Mouse (Mus musculus) adrenal gland, postnatal 14 days (tissue): ENCODE data around the gene Macrod1. TPM values are rescaled to one million over a fixed set of nuclear protein-coding genes. Genes with fewer than 3 reads are reported as not detected.

Experiments used
- DNase-seq: peaks from one replicate; pipeline ENCODE4 v3.0.0; 2021; ENCODE audit warnings: mixed read lengths
- total RNA-seq: library from RNA; stranded (reverse); gene quantifications from 2 replicates; pipeline ENCODE4 v1.2.3, GENCODE M21; 2021

The Macrod1 gene
- total RNA-seq, 1 experiment from 2014 or later: 118 TPM

GRCm38 (mm10) chr19:7197445-7197844 lies 140.8 kb downstream of the Macrod1 start:
- DNase-seq: no peak

DNA sequence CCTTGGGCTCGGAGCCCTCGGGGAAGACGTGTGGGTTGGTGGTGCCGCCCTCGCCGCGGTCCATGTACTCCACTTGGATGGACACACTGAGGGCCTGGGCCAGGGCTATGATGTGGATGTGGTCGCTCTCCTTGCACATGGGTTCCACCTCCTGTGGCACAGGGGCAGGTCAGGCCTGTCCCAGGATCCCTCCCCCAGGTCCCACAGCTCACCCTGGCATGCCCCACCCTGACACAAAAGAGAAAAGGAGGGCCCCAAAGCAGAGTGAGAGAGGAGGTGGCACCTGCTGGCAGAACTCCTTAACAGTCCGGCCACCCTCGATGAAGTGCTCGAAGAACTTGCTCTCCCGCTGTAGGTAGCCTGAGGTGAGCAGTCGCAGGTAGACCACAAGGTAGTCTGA lies 142.5 kb downstream of the Macrod1 start:
- DNase-seq: no peak

DNA sequence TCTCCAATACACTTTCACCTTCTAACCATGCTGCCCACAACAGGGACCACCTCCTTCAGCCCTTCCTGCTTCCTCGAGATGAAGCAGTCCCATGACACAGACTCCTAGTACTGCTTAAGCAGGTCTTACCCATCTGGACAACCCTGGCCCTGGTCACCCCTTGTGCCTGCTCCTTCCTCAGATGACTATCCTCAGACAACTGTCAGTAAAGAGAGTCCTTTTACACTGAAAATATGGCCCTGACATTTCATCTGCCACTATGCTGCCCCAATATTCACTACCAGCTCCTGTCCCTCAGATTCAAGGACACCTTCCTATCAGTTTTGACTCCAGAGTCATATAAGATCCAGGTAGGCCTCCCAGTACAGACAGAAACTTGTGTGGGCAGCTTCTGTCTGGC lies 143.8 kb downstream of the Macrod1 start:
- DNase-seq: no peak

DNA sequence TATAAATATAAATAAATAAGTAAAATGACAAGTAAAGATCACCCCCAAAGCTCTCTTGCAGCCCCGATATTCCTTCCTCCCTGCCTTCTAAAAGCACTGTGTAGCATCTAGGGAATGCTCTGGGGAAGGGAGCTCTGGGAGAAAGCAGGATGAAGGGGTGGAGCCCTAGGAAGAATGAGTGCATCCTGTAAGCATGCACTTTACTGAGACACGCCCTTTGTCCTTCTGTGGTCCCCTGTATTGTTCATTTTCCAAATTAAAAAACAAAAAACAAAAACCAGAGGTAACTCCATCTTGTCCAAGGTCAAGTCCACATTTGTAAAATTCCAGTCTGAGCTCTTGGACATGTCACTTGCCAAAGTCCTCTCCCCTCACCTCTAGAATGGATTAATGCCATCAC lies 148.3 kb downstream of the Macrod1 start:
- DNase-seq: no peak

DNA sequence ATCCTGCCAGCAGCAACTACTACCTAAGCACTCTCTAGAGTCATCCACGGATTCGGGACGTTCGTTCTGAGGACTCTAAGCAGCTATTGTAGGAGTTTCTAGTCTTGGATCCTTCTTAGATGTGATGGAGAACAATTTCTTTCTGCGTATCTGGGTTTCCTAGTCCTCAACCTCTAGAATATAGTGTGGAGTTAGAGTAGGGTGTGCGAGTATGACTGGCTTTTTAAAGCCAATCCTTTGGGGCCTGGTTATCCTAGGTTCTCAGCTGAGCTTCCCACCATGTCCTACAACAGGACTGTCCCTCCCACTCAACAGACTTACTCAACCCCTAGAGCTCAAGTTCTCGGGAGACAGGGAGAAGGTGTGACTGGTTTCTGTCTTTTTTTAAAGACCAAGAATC lies 148.7 kb downstream of the Macrod1 start:
- no peak for DNase-seq

GRCm38 (mm10) chr19:7205753-7206736 lies 149.4 kb downstream of the Macrod1 start, which contains the start of gene Otub1:
Gene Otub1, minus strand, starts transcription at chr19:7206316.
- DNase-seq: peak; percentile 97

DNA sequence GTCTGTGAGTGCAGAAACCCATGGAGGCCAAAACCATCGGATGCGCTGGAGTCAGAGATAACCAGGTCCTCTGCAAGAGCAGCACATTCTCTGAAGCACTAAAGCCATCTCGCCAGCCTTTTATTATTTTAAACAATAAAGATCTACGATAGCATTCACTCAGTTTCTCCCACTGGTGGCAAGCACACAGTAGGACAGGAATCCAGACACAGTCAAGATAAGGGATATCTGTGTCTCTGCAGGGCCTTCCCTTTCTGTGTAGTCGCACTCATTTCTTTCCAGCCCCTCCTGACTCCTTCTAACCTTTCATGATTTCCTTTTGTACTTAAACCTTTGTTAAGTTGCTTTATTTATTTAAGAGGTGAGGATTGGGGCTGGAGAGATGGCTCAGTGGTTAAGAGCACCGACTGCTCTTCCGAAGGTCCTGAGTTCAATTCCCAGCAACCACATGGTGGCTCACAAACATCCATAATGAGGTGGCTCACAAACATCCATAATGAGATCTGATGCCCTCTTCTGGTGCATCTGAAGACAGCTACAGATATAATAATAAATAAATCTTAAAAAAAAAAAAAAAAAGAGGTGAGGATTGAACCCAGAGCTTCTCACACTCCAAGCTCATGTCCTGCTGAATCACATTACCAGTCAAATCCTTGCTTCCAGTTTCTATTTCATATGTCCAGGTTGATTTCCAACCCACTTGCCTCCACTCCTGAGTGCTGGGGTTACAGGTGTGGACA lies 153.5 kb downstream of the Macrod1 start:
- no peak for DNase-seq

GRCm38 (mm10) chr19:7212216-7212615 lies 155.6 kb downstream of the Macrod1 start:
- DNase-seq: no peak

GRCm38 (mm10) chr19:7213010-7213409 lies 156.4 kb downstream of the Macrod1 start:
- DNase-seq: no peak

DNA sequence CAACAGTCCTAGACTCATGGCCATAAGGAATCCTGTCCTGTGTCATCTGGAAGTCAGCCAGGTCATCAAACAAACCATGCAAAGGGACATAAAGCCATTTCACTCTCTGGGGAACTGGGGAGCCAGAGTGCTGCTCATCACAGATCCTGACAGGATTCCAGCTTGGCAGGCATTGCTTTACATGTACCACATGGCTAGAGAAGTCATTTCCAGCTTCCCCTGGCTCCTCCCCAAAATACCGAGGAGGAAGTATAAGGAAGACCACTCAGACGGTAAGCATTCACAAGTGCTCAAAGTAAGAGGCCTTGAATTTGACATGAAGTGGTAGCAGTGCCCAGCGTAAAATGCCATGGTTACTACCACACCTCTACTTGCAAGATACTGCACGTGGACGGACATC lies 157.9 kb downstream of the Macrod1 start:
- DNase-seq: peak; percentile 32

GRCm38 (mm10) chr19:7217162-7217925 lies 160.7 kb downstream of the Macrod1 start, which contains the start of gene Cox8a:
Gene Cox8a, minus strand, starts transcription at chr19:7217616.
- DNase-seq: peak; percentile 98

- DNase-seq: no peak
These were observed 161.3 kb downstream of the Macrod1 start for GRCm38 (mm10) chr19:7217926-7218267.

- no peak for DNase-seq
These were observed 162.1 kb downstream of the Macrod1 start for GRCm38 (mm10) chr19:7218753-7219152.

DNA sequence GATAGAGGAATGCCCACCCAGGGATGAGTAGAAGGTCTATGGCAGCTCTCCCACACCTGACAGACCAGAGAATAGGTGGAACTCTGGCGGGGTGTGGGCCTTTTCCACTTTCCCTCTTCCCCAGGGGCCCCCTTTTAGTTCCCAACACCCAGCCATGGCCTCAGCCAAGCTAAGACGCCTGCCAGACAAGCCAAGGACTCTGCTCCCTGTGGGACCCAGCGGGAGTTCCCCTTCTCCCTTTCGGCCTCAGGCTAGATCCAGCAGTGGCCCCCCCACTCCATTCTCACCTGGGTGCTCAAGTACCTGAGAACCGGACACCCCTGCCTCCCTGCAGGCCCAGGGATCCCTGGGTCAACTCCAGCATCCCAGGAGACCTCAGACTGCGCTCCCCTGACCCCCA lies 165.6 kb downstream of the Macrod1 start:
- DNase-seq: peak; percentile 64

- no peak for DNase-seq
These were observed 166.9 kb downstream of the Macrod1 start for GRCm38 (mm10) chr19:7223488-7223887.

DNA sequence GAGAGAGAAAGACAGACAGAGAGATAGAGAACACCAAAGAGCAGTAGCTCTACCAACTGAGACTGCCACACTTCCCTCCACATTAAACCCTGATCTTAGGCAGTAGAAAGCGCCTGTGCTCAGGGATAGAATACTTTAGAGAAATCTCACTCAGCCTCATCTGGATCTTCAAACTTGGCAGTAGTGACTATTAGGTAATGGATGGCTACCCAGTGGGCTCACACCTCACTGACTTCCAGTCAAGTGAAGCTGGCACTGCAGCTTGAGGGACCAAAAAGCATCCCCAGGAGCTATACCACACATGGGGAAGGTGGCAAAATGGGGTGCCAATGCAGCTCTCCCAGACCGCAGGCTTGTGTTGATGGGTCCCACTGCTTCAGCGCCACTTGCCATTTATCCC lies 167.6 kb downstream of the Macrod1 start:
- DNase-seq: no peak

- DNase-seq: no peak
These were observed 168.6 kb downstream of the Macrod1 start for GRCm38 (mm10) chr19:7225096-7225690.

- peak; percentile 42 for DNase-seq
These were observed 169.9 kb downstream of the Macrod1 start for GRCm38 (mm10) chr19:7226511-7226914.

DNA sequence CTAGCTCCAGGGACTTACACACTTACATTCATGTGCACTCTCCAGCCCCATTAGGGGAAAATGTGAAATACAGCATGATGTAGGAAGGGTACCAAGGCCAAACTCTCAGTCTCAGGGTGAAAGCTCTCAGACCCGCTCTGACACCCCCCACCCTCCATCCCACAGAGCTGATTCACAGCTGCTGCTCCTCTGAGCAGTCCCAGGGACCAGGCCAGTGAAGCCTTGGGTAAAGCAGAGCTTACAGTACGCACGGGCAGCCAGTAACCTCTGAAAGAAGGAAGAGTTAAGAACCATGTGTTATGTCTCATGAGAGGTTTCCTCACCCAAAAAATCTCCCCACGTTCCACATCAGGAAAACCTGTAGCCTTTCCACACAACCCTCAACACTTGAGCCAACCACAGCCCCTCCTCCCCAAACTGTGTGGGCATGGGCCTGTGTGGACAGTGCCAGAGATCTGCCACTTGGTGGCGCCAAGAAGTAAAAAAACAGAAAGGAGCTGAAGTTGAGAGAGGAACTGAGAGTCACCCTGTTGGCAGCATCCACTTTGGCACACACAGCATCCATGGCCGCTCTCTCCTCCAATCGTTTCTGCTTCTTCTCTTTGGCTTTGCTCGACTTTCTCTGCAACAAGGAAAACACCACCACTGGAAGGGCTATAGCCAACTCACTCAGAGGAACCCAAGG lies 178.1 kb downstream of the Macrod1 start:
- peak; percentile 90 for DNase-seq

DNA sequence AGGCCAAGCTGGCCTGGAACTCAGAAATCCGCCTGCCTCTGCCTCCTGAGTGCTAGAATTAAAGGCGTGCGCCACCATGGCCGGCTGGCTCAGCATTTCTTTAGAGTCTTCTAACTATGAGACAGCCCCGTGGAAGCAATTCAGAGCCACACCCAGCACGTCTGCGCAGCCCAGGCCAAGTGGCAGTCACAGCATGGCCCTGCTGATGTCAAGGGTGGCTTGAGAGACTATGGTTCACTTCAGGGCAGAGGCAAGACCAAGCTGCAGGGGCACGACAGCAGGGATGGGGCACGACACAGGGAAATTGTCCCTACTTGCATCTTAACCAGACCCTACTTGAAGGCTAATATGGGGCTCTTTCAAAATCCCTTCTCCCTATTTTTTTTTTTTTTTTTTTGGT lies 178.9 kb downstream of the Macrod1 start:
- no peak for DNase-seq

DNA sequence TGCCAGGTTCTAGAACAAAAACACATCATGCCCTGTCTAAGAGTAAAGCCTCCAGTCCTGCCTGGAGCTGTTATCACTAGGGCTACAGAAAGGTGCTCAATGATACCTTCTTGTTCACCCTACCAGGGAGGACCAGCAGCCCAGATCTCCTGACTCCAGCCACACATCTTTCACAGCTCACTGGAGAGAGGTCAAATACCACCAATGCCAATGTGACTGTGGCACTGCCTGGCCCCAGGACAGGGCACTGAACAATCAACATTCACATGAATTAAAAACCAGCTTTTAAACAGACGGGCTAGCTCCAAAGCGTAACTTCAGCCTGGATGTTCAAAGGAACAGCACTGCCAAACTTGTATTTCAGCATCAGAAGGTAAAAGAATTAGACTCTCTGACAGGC lies 179.4 kb downstream of the Macrod1 start:
- DNase-seq: no peak
